Mouse (Mus musculus): ENCODE measurements at regions not wholly inside any gene's neighbourhood (a gene's known extent, or its start where the extent isn't known, plus 50 kb on each side); places are given as distances from the start of the nearest gene placed in this dataset.

- no peak for DNase-seq (ENCODE audit: low read depth in 1 of 2, low spot score in 2 of 2)
These were observed 126.4 kb upstream of the Pitx1 start for GRCm38 (mm10) chr13:55962254-55962866.

- DNase-seq (ENCODE audit: low read depth in 1 of 2, low spot score in 2 of 2) = no peak
These were observed 118.4 kb upstream of the Pitx1 start for GRCm38 (mm10) chr13:55954346-55954745.

- DNase-seq (ENCODE audit: low read depth in 1 of 2, low spot score in 2 of 2) = no peak
These were observed 117.4 kb upstream of the Pitx1 start for GRCm38 (mm10) chr13:55953426-55953825.

GRCm38 (mm10) chr13:55950773-55951172, 114.8 kb upstream of the Pitx1 start:
- DNase-seq (ENCODE audit: low read depth in 1 of 2, low spot score in 2 of 2) = no peak

GRCm38 (mm10) chr13:55948591-55948990, 112.6 kb upstream of the Pitx1 start:
- no peak for DNase-seq (ENCODE audit: low read depth in 1 of 2, low spot score in 2 of 2)

- DNase-seq (ENCODE audit: low read depth in 1 of 2, low spot score in 2 of 2) = no peak
These were observed 112.2 kb upstream of the Pitx1 start for GRCm38 (mm10) chr13:55948144-55948543.

- DNase-seq (ENCODE audit: low read depth in 1 of 2, low spot score in 2 of 2) = no peak
These were observed 101.4 kb upstream of the Pitx1 start for GRCm38 (mm10) chr13:55937417-55937816.

GRCm38 (mm10) chr13:55937000-55937399, 101.0 kb upstream of the Pitx1 start:
- no peak for DNase-seq (ENCODE audit: low read depth in 1 of 2, low spot score in 2 of 2)

- no peak for DNase-seq (ENCODE audit: low read depth in 1 of 2, low spot score in 2 of 2)
These were observed 94.6 kb upstream of the Pitx1 start for GRCm38 (mm10) chr13:55930637-55931036.

- no peak for DNase-seq (ENCODE audit: low read depth in 1 of 2, low spot score in 2 of 2)
These were observed 93.8 kb upstream of the Pitx1 start for GRCm38 (mm10) chr13:55929814-55930213.

GRCm38 (mm10) chr13:55923505-55924136, 87.6 kb upstream of the Pitx1 start:
- DNase-seq (ENCODE audit: low read depth in 1 of 2, low spot score in 2 of 2) = no peak

- DNase-seq (ENCODE audit: low read depth in 1 of 2, low spot score in 2 of 2) = no peak
These were observed 81.3 kb upstream of the Pitx1 start for GRCm38 (mm10) chr13:55917316-55917715.

GRCm38 (mm10) chr13:55912271-55912711, 76.3 kb upstream of the Pitx1 start:
- DNase-seq (ENCODE audit: low read depth in 1 of 2, low spot score in 2 of 2) = no peak

- no peak for DNase-seq (ENCODE audit: low read depth in 1 of 2, low spot score in 2 of 2)
These were observed 73.9 kb upstream of the Pitx1 start for GRCm38 (mm10) chr13:55909941-55910340.

GRCm38 (mm10) chr13:55904884-55905283, 68.9 kb upstream of the Pitx1 start:
- DNase-seq (ENCODE audit: low read depth in 1 of 2, low spot score in 2 of 2) = no peak

GRCm38 (mm10) chr13:55902255-55902654, 66.3 kb upstream of the Pitx1 start:
- no peak for DNase-seq (ENCODE audit: low read depth in 1 of 2, low spot score in 2 of 2)

GRCm38 (mm10) chr13:55900190-55900526, 64.2 kb upstream of the Pitx1 start:
- no peak for DNase-seq (ENCODE audit: low read depth in 1 of 2, low spot score in 2 of 2)

GRCm38 (mm10) chr13:55899501-55900189, 63.7 kb upstream of the Pitx1 start:
- no peak for DNase-seq (ENCODE audit: low read depth in 1 of 2, low spot score in 2 of 2)

- no peak for DNase-seq (ENCODE audit: low read depth in 1 of 2, low spot score in 2 of 2)
These were observed 63.0 kb upstream of the Pitx1 start for GRCm38 (mm10) chr13:55898999-55899398.

- no peak for DNase-seq (ENCODE audit: low read depth in 1 of 2, low spot score in 2 of 2)
These were observed 62.4 kb upstream of the Pitx1 start for GRCm38 (mm10) chr13:55898257-55898950.

- DNase-seq (ENCODE audit: low read depth in 1 of 2, low spot score in 2 of 2) = peak in 1 of 2 experiments; percentile 5
These were observed 59.5 kb upstream of the Pitx1 start for GRCm38 (mm10) chr13:55895505-55895904.
